Mouse (Mus musculus) left cerebral cortex, postnatal 10 days (tissue): ENCODE data around the gene Hace1. TPM values are rescaled to one million over a fixed set of nuclear protein-coding genes. Genes with fewer than 3 reads are reported as not detected.

Source experiments
- DNase-seq, 2 experiments: peaks; one replicate each; pipeline ENCODE4 v3.0.0; 2021 to 2022; ENCODE audit warnings: low spot score in 2 of 2, mixed read lengths in 1 of 2; ENCODE audit errors: extremely low spot score in 1 of 2
- intact Hi-C: fragments of 180-260 bp; cut with DNase I; formaldehyde crosslinking; loops from one replicate; pipeline ENCODE4 v1.15.1; 2025
- microRNA-seq: library from miRNA; unstranded; fragments of <30 nt; microRNA quantifications from one replicate; pipeline ENCODE4 v1.2.0, GENCODE M21; 2022
- total RNA-seq, 2 experiments: library from RNA; stranded (reverse); gene quantifications; 2 replicates each; pipeline ENCODE4 v1.2.3; 2021

Gene Hace1
- total RNA-seq, 2 experiments from 2014 or later: 23.2 to 30.9 TPM

- no peak for DNase-seq
- intact Hi-C loops: no loop called here
Observed at GRCm38 (mm10) chr10:45686191-45686590, 108.6 kb downstream of the Hace1 start.

- intact Hi-C loops: no loop called here
- no peak for DNase-seq
Observed at GRCm38 (mm10) chr10:45694931-45695330, 117.3 kb downstream of the Hace1 start.

GRCm38 (mm10) chr10:45695522-45695921, 117.9 kb downstream of the Hace1 start:
- no peak for DNase-seq
- intact Hi-C loops: no loop called here

GRCm38 (mm10) chr10:45698930-45699329, 121.3 kb downstream of the Hace1 start:
- intact Hi-C loops: no loop called here
- DNase-seq: no peak

DNA sequence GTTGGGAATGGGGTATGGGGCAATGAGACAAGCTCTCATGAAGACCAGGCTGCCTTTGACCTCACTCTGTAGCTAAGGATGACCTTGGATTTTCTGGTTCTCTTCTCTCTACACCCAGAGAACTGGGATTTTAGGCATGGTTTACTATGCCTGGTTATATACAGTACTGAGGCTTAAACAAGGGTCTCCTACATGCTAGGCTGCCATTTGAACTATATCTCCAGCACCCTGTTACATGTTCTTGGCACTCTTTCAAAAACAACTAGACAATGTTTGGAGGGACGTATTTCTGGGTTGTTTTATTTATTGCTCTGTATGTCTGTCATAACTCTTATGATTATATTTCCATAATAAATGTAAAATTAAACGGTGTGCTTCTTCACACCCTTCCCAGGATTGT, 129.2 kb downstream of the Hace1 start:
- no peak for DNase-seq
- intact Hi-C loops: no loop called here

DNA sequence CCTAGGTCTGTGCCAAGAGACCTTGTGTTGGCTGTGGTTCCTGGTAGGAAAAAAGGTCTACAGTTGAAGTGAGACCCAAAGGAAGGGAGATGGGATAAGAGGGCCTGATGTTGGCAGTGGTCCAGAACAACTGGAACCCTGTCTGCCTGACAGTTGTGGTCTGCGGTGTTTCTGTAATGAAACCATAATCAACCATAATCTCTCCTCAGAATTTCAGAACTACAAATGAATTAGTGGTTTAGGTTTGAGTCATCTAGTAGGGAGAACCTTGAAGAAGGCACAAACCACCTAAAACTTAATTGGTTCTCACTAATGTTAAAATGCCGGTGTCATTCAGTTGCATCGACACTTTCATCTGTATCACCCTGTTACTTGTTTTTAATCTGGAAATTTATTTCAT, 133.2 kb downstream of the Hace1 start:
- intact Hi-C loops: no loop called here
- DNase-seq: no peak

DNA sequence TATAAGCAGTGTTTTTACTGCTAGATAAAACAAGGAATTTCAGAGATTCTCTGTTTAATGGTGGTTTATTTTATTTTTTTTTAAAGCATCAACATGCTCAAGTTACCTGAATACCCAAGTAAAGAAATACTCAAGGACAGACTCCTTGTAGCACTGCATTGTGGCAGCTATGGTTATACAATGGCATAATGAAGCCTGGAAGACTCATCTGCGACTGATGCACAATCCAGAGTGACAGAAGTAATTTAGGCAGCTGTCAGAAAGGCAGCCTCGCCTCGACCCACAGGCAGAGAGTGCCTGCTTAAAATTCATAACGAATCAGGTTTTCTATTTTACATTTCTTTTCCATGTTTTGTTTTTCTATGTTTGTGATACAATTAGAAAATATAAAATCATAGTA, 133.7 kb downstream of the Hace1 start:
- no peak for DNase-seq
- intact Hi-C loops: no loop called here

Small RNA genes within 50 kb of the gene (microRNA-seq; reads per million reads assigned to microRNA genes)
- gene Gm27731: not detected

Other genes starting within 250 kb of the Hace1 start
- under 1 TPM; 0.28 to 0.47 TPM for gene Bves, start 242.1 kb upstream of the Hace1 start, total RNA-seq
- 1 to 10 TPM; 4.0 TPM for gene Lin28b, start 91.4 kb upstream of the Hace1 start, total RNA-seq